In the genomic region with DNA sequence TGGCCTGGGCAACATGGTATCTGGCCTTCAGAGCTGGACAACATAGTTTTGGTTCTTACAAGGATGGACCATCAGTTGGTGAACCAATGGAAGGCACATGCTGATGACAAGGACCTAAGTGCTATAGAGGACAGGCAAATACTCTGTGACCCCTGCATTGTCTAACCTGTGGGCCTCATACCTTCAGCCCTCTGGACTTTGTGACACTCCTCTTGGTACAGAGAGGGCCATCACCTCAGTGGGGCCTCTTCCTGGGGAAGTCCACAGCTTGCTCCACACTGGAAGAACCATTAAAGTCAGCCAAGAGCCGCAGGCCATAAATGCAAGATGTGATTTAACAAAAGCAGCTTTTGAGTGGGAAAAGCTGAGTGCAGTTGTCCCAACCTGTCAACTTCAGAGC, we compare ENCODE assay signal across 27 mouse cellular contexts.
DNase-seq lines count a peak whose midpoint lies in the region; ATAC-seq and TF ChIP-seq lines count a peak whose summit lies in the region.
"Had no signal": no experiment of that assay in that cellular context is flagged by ENCODE, and none has a peak within 500 bp of the region (broad histone marks: within the 10 kb centered on the region; RNA-seq: fewer than 3 reads in every experiment).

No protein-coding gene starts in this region.

- no peaks in the 10 kb centered on the region for H3K27me3 ChIP-seq in stomach, embryonic 16.5 days (ENCODE audit: control insufficient read depth, insufficient read depth, low read length)
- H3K27me3 ChIP-seq in stomach, postnatal 0 days (ENCODE audit: control insufficient read depth, insufficient read depth, low read length), result no peaks in the 10 kb centered on the region
- no peaks in the 10 kb centered on the region for H3K27me3 ChIP-seq in liver, embryonic 13.5 days
- no peaks in the 10 kb centered on the region for H3K27me3 ChIP-seq in forebrain, embryonic 10.5 days (ENCODE audit: poor library complexity, severe bottlenecking)
- H3K27me3 ChIP-seq: forebrain, embryonic 12.5 days; hindbrain, embryonic 12.5 days; midbrain, embryonic 12.5 days; neural tube, embryonic 12.5 days had no signal

- DNase-seq in layer of hippocampus, adult 2 months (ENCODE audit: low spot score in 2 of 2), result no peak
- no peak for DNase-seq in layer of hippocampus, postnatal 10 days (ENCODE audit: low spot score in 2 of 2)
- no peak for DNase-seq in stomach, postnatal 0 days (ENCODE audit: low spot score)
- DNase-seq in liver, embryonic 13.5 days, result no peak
- no peak for DNase-seq in c-Kit-positive CD71-positive TER-119-positive erythroid progenitor cells, embryonic 14.5 days (ENCODE audit: low spot score)
- no peak for DNase-seq in forebrain, embryonic 10.5 days (ENCODE audit: extremely low spot score, low spot score)
- DNase-seq: adrenal gland, adult 8-10 months; cerebellum, adult 8-10 months; cerebellum, postnatal 36 days; embryo, embryonic 11 days; gastrocnemius, postnatal 36 days; heart, adult 18-20 months; heart, postnatal 36 days; left cerebral cortex, postnatal 4 days; lung, embryonic 14.5 days; right cerebral cortex, adult 18-20 months; thymus, postnatal 4 days had no signal

- no peaks in the 10 kb centered on the region for H3K9me3 ChIP-seq in stomach, embryonic 16.5 days (replicated peaks; ENCODE audit: control insufficient read depth, low read length)
- H3K9me3 ChIP-seq in stomach, postnatal 0 days (ENCODE audit: control insufficient read depth, low read length), result no peaks in the 10 kb centered on the region
- no peaks in the 10 kb centered on the region for H3K9me3 ChIP-seq in liver, embryonic 13.5 days (replicated peaks)
- H3K9me3 ChIP-seq in forebrain, embryonic 10.5 days, result no peaks in the 10 kb centered on the region
- H3K9me3 ChIP-seq: forebrain, embryonic 12.5 days; G1E; hindbrain, embryonic 12.5 days; midbrain, embryonic 12.5 days; neural tube, embryonic 12.5 days had no signal

- no peak for TF ChIP-seq EP300 in stomach, postnatal 0 days (optimal IDR thresholded peaks at IDR 0.05)

- ATAC-seq in stomach, embryonic 16.5 days (ENCODE audit: insufficient read depth, low FRiP score), result no peak
- ATAC-seq in stomach, postnatal 0 days (ENCODE audit: low FRiP score, low TSS enrichment), result no peak
- no peak for ATAC-seq in liver, embryonic 13.5 days (ENCODE audit: low read depth)
- ATAC-seq: hindbrain, postnatal 0 days had no signal

- TF ChIP-seq CTCF in layer of hippocampus, adult 2 months (conservative IDR thresholded peaks at IDR 0.05), result no peak
- TF ChIP-seq CTCF in stomach, postnatal 0 days (IDR thresholded peaks at IDR 0.05; ENCODE audit: low read depth), result no peak

- no peak overlapping the region for H3K4me2 ChIP-seq in stomach, embryonic 16.5 days (ENCODE audit: low read depth, low read length)
- H3K4me2 ChIP-seq in stomach, postnatal 0 days (replicated peaks; ENCODE audit: low read depth), result no peak overlapping the region
- no peak overlapping the region for H3K4me2 ChIP-seq in liver, embryonic 13.5 days
- H3K4me2 ChIP-seq: forebrain, embryonic 12.5 days; heart, embryonic 11.5 days; hindbrain, embryonic 12.5 days; lung, embryonic 14.5 days; midbrain, embryonic 12.5 days; neural tube, embryonic 12.5 days had no signal

- H3K36me3 ChIP-seq in stomach, embryonic 16.5 days (ENCODE audit: control insufficient read depth, insufficient read depth, low read length), result no peaks in the 10 kb centered on the region
- no peaks in the 10 kb centered on the region for H3K36me3 ChIP-seq in stomach, postnatal 0 days (ENCODE audit: control insufficient read depth, insufficient read depth, low read length)
- H3K36me3 ChIP-seq in liver, embryonic 13.5 days, result peaks cover 66% of the 10 kb centered on the region
- H3K36me3 ChIP-seq in forebrain, embryonic 10.5 days (replicated peaks), result peaks cover 37% of the 10 kb centered on the region

- 77% methylated on average over 1 of the region's 1 CpGs for WGBS in stomach, embryonic 16.5 days
- WGBS in stomach, postnatal 0 days, result 76% methylated on average over 1 of the region's 1 CpGs
- 71% methylated on average over 1 of the region's 1 CpGs for WGBS in liver, embryonic 13.5 days (ENCODE audit: insufficient replicate concordance)
- WGBS in forebrain, embryonic 10.5 days, result 90% methylated on average over 1 of the region's 1 CpGs

- no peak overlapping the region for H3K9ac ChIP-seq in stomach, embryonic 16.5 days (ENCODE audit: low read length)
- no peak overlapping the region for H3K9ac ChIP-seq in stomach, postnatal 0 days (ENCODE audit: low read length)
- peak overlapping the region; percentile 24 for H3K9ac ChIP-seq in liver, embryonic 13.5 days
- H3K9ac ChIP-seq: forebrain, embryonic 12.5 days; hindbrain, embryonic 12.5 days; lung, embryonic 14.5 days; midbrain, embryonic 12.5 days; neural tube, embryonic 12.5 days had no signal

- H3K4me1 ChIP-seq in stomach, embryonic 16.5 days (ENCODE audit: control insufficient read depth, insufficient read depth, low read length), result peaks cover 4% of the 10 kb centered on the region; the same call in 1 of the 2 replicates
- no peaks in the 10 kb centered on the region for H3K4me1 ChIP-seq in stomach, postnatal 0 days (replicated peaks; ENCODE audit: control insufficient read depth, insufficient read depth)
- H3K4me1 ChIP-seq in liver, embryonic 13.5 days (replicated peaks), result peaks cover 89% of the 10 kb centered on the region
- H3K4me1 ChIP-seq in forebrain, embryonic 10.5 days, result peaks cover 20% of the 10 kb centered on the region

- peak overlapping the region; percentile 95 for H3K27ac ChIP-seq in layer of hippocampus, adult 2 months
- peak overlapping the region; percentile 29; the same call in 1 of the 2 replicates for H3K27ac ChIP-seq in stomach, embryonic 16.5 days (ENCODE audit: low read length)
- no peak overlapping the region for H3K27ac ChIP-seq in stomach, postnatal 0 days (replicated peaks)
- peak overlapping the region; percentile 82 for H3K27ac ChIP-seq in liver, embryonic 13.5 days
- no peak overlapping the region for H3K27ac ChIP-seq in forebrain, embryonic 10.5 days
- H3K27ac ChIP-seq: forebrain, embryonic 12.5 days; hindbrain, embryonic 12.5 days; hindbrain, postnatal 0 days; midbrain, embryonic 12.5 days; neural tube, embryonic 12.5 days had no signal

- H3K4me3 ChIP-seq in layer of hippocampus, adult 2 months, result no peak overlapping the region
- no peak overlapping the region for H3K4me3 ChIP-seq in stomach, embryonic 16.5 days (replicated peaks; ENCODE audit: low read length)
- H3K4me3 ChIP-seq in stomach, postnatal 0 days (ENCODE audit: low read depth, low read length), result no peak overlapping the region
- no peak overlapping the region for H3K4me3 ChIP-seq in liver, embryonic 13.5 days (replicated peaks)
- H3K4me3 ChIP-seq in forebrain, embryonic 10.5 days, result no peak overlapping the region
- H3K4me3 ChIP-seq: erythroblast, embryonic 14.5 days; forebrain, embryonic 12.5 days; hindbrain, embryonic 12.5 days; midbrain, embryonic 12.5 days; myocyte; neural tube, embryonic 12.5 days had no signal

Comparison
In these comparisons a context has a peak if more than half of its experiments do, and no peak if none do; other contexts are left out.
1. H3K27ac ChIP-seq: peak in layer of hippocampus, adult 2 months (single experiment), stomach, embryonic 16.5 days (single experiment) and liver, embryonic 13.5 days (single experiment); none in stomach, postnatal 0 days (single experiment) and forebrain, embryonic 10.5 days (single experiment).